Mouse (Mus musculus): ENCODE results near the gene Triobp.
A peak's percentile ranks its signal among the peaks of the same experiment; 100 is the strongest.

Gene Triobp

GRCm38 (mm10) chr15:78947657-78948056 is at the start of gene Triobp:
Gene Triobp, plus strand, starts transcription at chr15:78947724.
- DNase-seq (ENCODE audit: low read depth, low spot score): peak; percentile 65

GRCm38 (mm10) chr15:78898507-78899001 is 49.0 kb upstream of the Triobp start:
- no peak for DNase-seq (ENCODE audit: low read depth, low spot score)

- DNase-seq (ENCODE audit: low read depth, low spot score): no peak
Measured at GRCm38 (mm10) chr15:78899409-78899739, 48.1 kb upstream of the Triobp start, which contains the start of gene Gm49510. Gene Gm49510, plus strand, starts transcription at chr15:78899667.

GRCm38 (mm10) chr15:78899740-78900584 is 47.6 kb upstream of the Triobp start, which contains the start of gene Sh3bp1:
Gene Sh3bp1, plus strand, starts transcription at chr15:78899768.
- no peak for DNase-seq (ENCODE audit: low read depth, low spot score)

- DNase-seq (ENCODE audit: low read depth, low spot score): no peak
Measured at GRCm38 (mm10) chr15:78900585-78901421, 46.7 kb upstream of the Triobp start.

GRCm38 (mm10) chr15:78901422-78901789 is 46.1 kb upstream of the Triobp start:
- no peak for DNase-seq (ENCODE audit: low read depth, low spot score)

- peak; percentile 58 for DNase-seq (ENCODE audit: low read depth, low spot score)
Measured at GRCm38 (mm10) chr15:78903243-78903642, 44.3 kb upstream of the Triobp start.

- no peak for DNase-seq (ENCODE audit: low read depth, low spot score)
Measured at GRCm38 (mm10) chr15:78908399-78908798, 39.1 kb upstream of the Triobp start.

GRCm38 (mm10) chr15:78908982-78909381 is 38.5 kb upstream of the Triobp start:
- no peak for DNase-seq (ENCODE audit: low read depth, low spot score)

GRCm38 (mm10) chr15:78912040-78912439 is 35.5 kb upstream of the Triobp start:
- no peak for DNase-seq (ENCODE audit: low read depth, low spot score)

GRCm38 (mm10) chr15:78913632-78914090 is 33.9 kb upstream of the Triobp start, which contains the start of gene Pdxp:
Gene Pdxp, plus strand, starts transcription at chr15:78913919.
- DNase-seq (ENCODE audit: low read depth, low spot score): peak; percentile 87

- no peak for DNase-seq (ENCODE audit: low read depth, low spot score)
Measured at GRCm38 (mm10) chr15:78914091-78914822, 33.3 kb upstream of the Triobp start.

GRCm38 (mm10) chr15:78914823-78915659 is 32.5 kb upstream of the Triobp start:
- DNase-seq (ENCODE audit: low read depth, low spot score): no peak

- peak; percentile 54 for DNase-seq (ENCODE audit: low read depth, low spot score)
Measured at GRCm38 (mm10) chr15:78915660-78916017, 31.9 kb upstream of the Triobp start.

GRCm38 (mm10) chr15:78916052-78916826 is 31.3 kb upstream of the Triobp start:
- no peak for DNase-seq (ENCODE audit: low read depth, low spot score)

GRCm38 (mm10) chr15:78918126-78918525 is 29.4 kb upstream of the Triobp start:
- DNase-seq (ENCODE audit: low read depth, low spot score): no peak

- no peak for DNase-seq (ENCODE audit: low read depth, low spot score)
Measured at GRCm38 (mm10) chr15:78919914-78920313, 27.6 kb upstream of the Triobp start.

- no peak for DNase-seq (ENCODE audit: low read depth, low spot score)
Measured at GRCm38 (mm10) chr15:78922700-78923099, 24.8 kb upstream of the Triobp start.

GRCm38 (mm10) chr15:78923585-78923984 is 23.9 kb upstream of the Triobp start:
- no peak for DNase-seq (ENCODE audit: low read depth, low spot score)

- no peak for DNase-seq (ENCODE audit: low read depth, low spot score)
Measured at GRCm38 (mm10) chr15:78925129-78925528, 22.4 kb upstream of the Triobp start.
